Mouse (Mus musculus) embryonic fibroblast, embryonic 13.5 days (primary cell): ENCODE results near the gene Nagpa.
"Not testable (repeated sequence)": the region's sequence is repeated elsewhere in the genome, so short reads cannot be mapped to it uniquely, and the experiment has no call there.

Source experiments
- CTCF ChIP-seq: IDR thresholded peaks from 2 replicates; pipeline ENCODE4 v1.5.1; 2011; ENCODE audit warnings: mild to moderate bottlenecking, control low read depth, low read length, moderate library complexity, borderline replicate concordance; ENCODE audit not compliant: insufficient read depth
- POLR2A ChIP-seq: IDR thresholded peaks from 2 replicates; pipeline ENCODE4 v1.6.1; 2011; ENCODE audit warnings: low read depth, mild to moderate bottlenecking, control low read depth, low read length, moderate library complexity

- TF ChIP-seq CTCF, POLR2A: not testable (repeated sequence)
These were observed 23.7 kb upstream of the Nagpa start for GRCm38 (mm10) chr16:5227501-5227900.
